Mouse (Mus musculus) bone marrow, adult 2 months (tissue): ENCODE results near the gene Stxbp2. TPM values are rescaled to one million over a fixed set of nuclear protein-coding genes. Genes with fewer than 3 reads are reported as not detected.

Source experiments
- H3K27ac ChIP-seq: fragments of 200-500 bp; 2 replicates; pipeline ENCODE4 v1.5.1; 2012; ENCODE audit warnings: low read depth, mild to moderate bottlenecking, control low read depth, inconsistent platforms, low read length; ENCODE audit not compliant: control insufficient read depth, poor library complexity, insufficient read depth
- H3K4me1 ChIP-seq: fragments of 200-500 bp; 2 replicates; pipeline ENCODE4 v1.6.1; 2011; ENCODE audit warnings: low read length; ENCODE audit not compliant: control insufficient read depth, insufficient read depth
- H3K4me3 ChIP-seq: fragments of 200-500 bp; replicated peaks from 2 replicates; pipeline ENCODE3; 2011; ENCODE audit warnings: mild to moderate bottlenecking, low read depth, low read length, control low read depth; ENCODE audit not compliant: control insufficient read depth
- CTCF ChIP-seq: fragments of 200-500 bp; IDR thresholded peaks from 2 replicates; pipeline ENCODE4 v1.5.1; 2011; ENCODE audit warnings: low read length, control low read depth; ENCODE audit not compliant: control insufficient read depth, insufficient read depth
- POLR2A ChIP-seq: fragments of 200-500 bp; IDR thresholded peaks from 2 replicates; pipeline ENCODE4 v1.6.1; 2011; ENCODE audit warnings: low read depth, mild to moderate bottlenecking, control low read depth, low read length, borderline replicate concordance; ENCODE audit not compliant: control insufficient read depth
- WGBS: fragments of 180-500 bp; shearing (Covaris S2); methylation state at CpG from one replicate; pipeline ENCODE4 v1.1.7; 2018; 5-methylcytosine and 5-hydroxymethylcytosine counted together
- polyA plus RNA-seq: library from polyadenylated mRNA; stranded (reverse); fragments of >200 nt; gene quantifications from 2 replicates; pipeline ENCODE4 v1.2.4, GENCODE M21; 2011; ENCODE audit warnings: low replicate concordance; ENCODE audit not compliant: missing spikeins, insufficient read depth, insufficient read length

Stxbp2 gene
- polyA plus RNA-seq, 1 experiment: 373 TPM

GRCm38 (mm10) chr8:3647561-3647960, 16.8 kb downstream of the Stxbp2 start:
- no peak for TF ChIP-seq POLR2A
- no peak for TF ChIP-seq CTCF
- 62% methylated on average over 4 of the region's 4 CpGs for WGBS
- Histone ChIP-seq H3K4me3 (no peak overlapping the region), H3K27ac (peak overlapping the region; percentile 20; the same call in 1 of the 2 replicates), H3K4me1 (peaks cover 1% of the 10 kb centered on the region; the same call in 1 of the 2 replicates)

DNA sequence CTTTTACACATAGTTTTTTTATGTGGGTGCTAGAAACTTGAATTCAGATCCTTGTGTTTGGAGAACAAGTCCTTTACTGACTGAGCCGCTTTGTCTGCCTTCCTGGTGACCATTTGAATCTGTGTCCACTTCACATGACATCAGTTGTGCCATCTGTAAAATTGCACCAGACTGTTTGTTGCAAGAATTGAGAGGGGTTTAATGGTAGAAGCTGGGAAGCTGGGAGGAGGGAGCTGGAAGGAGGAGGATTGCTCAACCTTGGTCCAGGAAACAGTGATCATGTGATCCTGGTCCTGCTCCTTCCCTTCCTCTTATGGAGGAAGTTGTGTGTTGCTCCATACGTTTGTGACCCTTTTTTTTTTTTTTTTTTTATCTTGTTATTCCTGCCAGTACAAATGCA, 17.5 kb downstream of the Stxbp2 start:
- Histone ChIP-seq H3K4me3 (no peak overlapping the region), H3K4me1 (peaks cover 1% of the 10 kb centered on the region; the same call in 1 of the 2 replicates), H3K27ac (peak overlapping the region; percentile 90; the same call in 1 of the 2 replicates)
- TF ChIP-seq CTCF (no peak), POLR2A (no peak)
- 25% methylated on average over 2 of the region's 2 CpGs for WGBS

DNA sequence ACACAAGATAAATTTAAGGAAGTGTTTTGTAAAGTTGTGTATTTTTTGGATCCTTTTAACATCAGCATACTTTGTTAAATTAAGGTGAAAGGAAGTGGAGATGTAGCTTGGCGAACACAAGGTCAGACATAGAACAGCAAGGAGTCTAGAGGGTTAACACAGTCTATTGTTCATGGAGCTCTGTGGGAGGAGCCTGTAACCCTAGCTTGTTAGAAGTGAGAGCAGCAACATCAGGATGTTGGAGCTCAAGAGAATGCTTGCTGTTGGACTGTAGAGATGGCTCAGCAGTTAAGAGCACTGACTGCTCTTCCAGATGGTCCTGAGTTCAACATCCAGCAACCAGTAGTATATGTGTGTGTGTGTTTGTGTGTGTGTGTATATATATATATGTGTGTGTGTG, 18.2 kb downstream of the Stxbp2 start:
- no peak for TF ChIP-seq POLR2A
- TF ChIP-seq CTCF: no peak
- 24% methylated on average over 1 of the region's 1 CpGs for WGBS
- Histone ChIP-seq H3K27ac (peak overlapping the region; percentile 90), H3K4me1 (peaks cover 1% of the 10 kb centered on the region; the same call in 1 of the 2 replicates), H3K4me3 (peak overlapping the region; percentile 48)

GRCm38 (mm10) chr8:3652845-3653244, 22.1 kb downstream of the Stxbp2 start:
- Histone ChIP-seq H3K4me3 (no peak overlapping the region), H3K27ac (no peak overlapping the region), H3K4me1 (peaks cover 8% of the 10 kb centered on the region; the same call in 1 of the 2 replicates)
- WGBS: 24% methylated on average over 3 of the region's 3 CpGs
- TF ChIP-seq POLR2A (no peak), CTCF (no peak)

DNA sequence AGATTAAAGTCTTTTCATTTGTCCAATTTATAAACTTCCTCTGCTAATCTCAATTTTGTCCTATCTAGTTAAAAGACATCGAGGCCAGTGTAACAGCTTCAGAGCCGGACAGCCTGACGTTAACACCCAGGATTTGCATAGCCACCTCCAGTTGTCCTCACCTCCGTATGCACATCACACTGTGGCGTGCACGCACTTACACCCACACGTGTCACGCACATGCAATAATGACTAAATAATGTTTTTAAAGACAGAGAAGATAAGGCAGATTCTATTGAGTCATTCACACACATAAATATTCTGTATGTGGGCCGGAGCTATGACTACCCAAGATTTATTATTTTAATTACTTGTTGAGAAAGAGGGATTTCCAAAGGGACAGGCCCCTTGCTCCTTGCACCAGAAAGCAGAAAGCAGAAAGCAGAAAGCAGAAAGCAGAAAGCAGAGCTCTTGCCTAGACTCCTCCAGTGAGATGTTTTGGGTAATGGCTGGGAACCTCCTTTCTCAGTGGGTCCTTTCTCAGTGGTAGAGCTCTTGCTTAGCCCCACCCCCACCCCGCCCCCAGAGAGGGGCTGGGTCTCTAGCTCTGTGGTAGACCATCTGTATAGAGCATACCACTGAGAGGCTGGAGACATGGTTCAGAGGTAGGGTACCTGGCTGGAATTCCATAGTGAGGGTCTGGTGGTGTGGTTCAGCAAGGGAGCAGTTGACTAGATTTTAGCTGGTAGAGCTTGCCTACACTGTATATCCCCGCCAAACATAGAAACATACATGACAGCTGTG, 24.2 kb downstream of the Stxbp2 start:
- WGBS: 86% methylated on average over 11 of the region's 11 CpGs
- TF ChIP-seq POLR2A: no peak
- TF ChIP-seq CTCF: no peak
- H3K27ac ChIP-seq: no peak overlapping the region
- H3K4me3 ChIP-seq: no peak overlapping the region
- H3K4me1 ChIP-seq: peaks cover 12% of the 10 kb centered on the region

DNA sequence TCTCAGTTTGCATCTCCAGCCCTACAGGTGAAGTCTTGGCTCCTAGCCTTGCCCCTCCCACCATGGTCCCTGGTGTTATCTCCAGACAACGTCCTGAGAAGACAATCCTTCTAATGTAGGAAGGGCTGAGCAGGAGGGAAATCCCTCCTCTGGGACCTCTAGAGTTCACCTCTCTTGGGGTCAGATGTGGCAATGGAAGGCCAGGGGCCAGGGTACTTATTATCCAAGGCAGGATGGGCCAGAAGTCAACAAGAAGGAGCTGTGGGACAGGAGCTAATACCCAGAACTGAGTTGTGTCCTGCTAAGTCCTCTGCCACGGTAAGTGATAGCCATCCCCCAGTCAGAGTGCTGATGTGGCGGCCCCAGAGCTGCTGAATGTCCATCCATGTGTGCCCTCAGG, 24.8 kb downstream of the Stxbp2 start, which contains the start of gene Retn:
TSS of gene Retn (plus strand) at position 245 of the 400 bp plus-strand sequence.
- Histone ChIP-seq H3K4me1 (peaks cover 12% of the 10 kb centered on the region), H3K4me3 (no peak within 1 kb of the TSS), H3K27ac (no peak within 1 kb of the TSS)
- 73% methylated on average over 3 of the region's 3 CpGs for WGBS
- TF ChIP-seq CTCF (no peak), POLR2A (no peak)

- Histone ChIP-seq H3K4me1 (peaks cover 17% of the 10 kb centered on the region), H3K27ac (no peak overlapping the region), H3K4me3 (peak overlapping the region; percentile 10)
- TF ChIP-seq CTCF (no peak), POLR2A (no peak)
- 23% methylated on average over 7 of the region's 7 CpGs for WGBS
These were observed 26.1 kb downstream of the Stxbp2 start for GRCm38 (mm10) chr8:3656725-3657381.

DNA sequence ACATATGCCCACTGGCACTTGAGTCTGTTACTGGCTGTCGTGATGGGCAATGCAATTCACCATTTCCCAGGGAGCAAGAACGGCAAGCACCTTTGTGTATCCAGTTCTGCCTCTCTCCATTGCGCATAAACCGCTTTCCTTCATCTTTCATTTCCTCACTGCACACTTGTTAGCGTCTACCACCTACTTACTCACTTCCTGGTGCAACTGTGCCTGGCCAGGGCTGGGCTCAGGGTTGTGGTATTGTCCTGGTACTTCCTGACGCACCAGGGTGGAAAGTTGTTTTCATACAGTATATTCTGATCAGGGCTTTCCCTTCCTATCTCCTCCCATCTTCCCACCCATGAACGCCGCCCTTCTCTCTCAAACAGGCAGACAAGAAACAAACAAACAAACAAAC, 30.1 kb downstream of the Stxbp2 start:
- Histone ChIP-seq H3K4me3 (peak overlapping the region; percentile 7), H3K27ac (peak overlapping the region; percentile 89), H3K4me1 (peaks cover 23% of the 10 kb centered on the region)
- WGBS: 22% methylated on average over 8 of the region's 8 CpGs
- TF ChIP-seq CTCF (no peak), POLR2A (no peak)
